Mouse (Mus musculus): ENCODE data around the gene Gpr45.

- TF ChIP-seq POLR2A (IDR thresholded peaks at IDR 0.05; ENCODE audit: extremely low read depth, insufficient read depth, low read length) (no peak), CTCF (IDR thresholded peaks at IDR 0.05; ENCODE audit: extremely low read depth, insufficient read depth, low read length) (no peak)
Measured at GRCm38 (mm10) chr1:42906696-42907095, 46.0 kb upstream of the Gpr45 start.
